Mouse (Mus musculus) kidney, postnatal 25 days (tissue): ENCODE results near the gene Eif4g1.
A peak's percentile ranks its signal among the peaks of the same experiment; 100 is the strongest.
"Not testable (repeated sequence)": the region's sequence is repeated elsewhere in the genome, so short reads cannot be mapped to it uniquely, and the experiment has no call there.

Experiments used
- DNase-seq, 2 experiments: peaks; one replicate each; pipeline ENCODE4 v3.0.0; 2021; ENCODE audit warnings: mixed read lengths in 2 of 2

Eif4g1 gene

GRCm38 (mm10) chr16:20668013-20668412 lies at the start of gene Eif4g1:
Gene Eif4g1, plus strand, starts transcription at chr16:20668313.
- DNase-seq: not testable (repeated sequence)

GRCm38 (mm10) chr16:20619541-20620398 lies 48.3 kb upstream of the Eif4g1 start:
- peak; percentile 37 to 57 for DNase-seq

GRCm38 (mm10) chr16:20620399-20620735 lies 47.7 kb upstream of the Eif4g1 start:
- no peak for DNase-seq

- no peak for DNase-seq
Observed at GRCm38 (mm10) chr16:20620751-20621190, 47.3 kb upstream of the Eif4g1 start.

- DNase-seq: peak; percentile 78 to 89
Observed at GRCm38 (mm10) chr16:20621191-20621990, 46.7 kb upstream of the Eif4g1 start, which contains the start of gene Camk2n2. Gene Camk2n2, minus strand, starts transcription at chr16:20621287.

GRCm38 (mm10) chr16:20621991-20622685 lies 46.0 kb upstream of the Eif4g1 start:
- peak; percentile 25 to 63 for DNase-seq

DNA sequence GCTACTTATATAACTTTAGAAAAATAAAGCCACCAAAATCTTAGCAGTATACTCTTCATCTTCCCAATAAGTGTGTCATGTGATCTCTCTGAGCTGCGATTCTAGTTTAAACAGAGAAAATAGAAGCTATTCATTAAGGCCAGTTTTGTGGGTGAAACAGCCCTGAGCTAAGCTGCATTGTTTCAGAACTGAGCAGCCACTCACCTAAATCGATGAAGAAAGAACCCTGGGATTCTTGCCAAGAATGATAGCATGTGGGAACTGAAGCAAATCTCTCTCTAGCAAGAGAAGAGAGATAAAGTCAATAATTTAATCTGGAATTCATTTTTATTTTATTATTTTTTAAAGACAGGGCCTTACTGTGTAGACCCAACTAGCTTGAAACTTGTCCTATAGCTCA lies 44.9 kb upstream of the Eif4g1 start:
- DNase-seq: no peak

DNA sequence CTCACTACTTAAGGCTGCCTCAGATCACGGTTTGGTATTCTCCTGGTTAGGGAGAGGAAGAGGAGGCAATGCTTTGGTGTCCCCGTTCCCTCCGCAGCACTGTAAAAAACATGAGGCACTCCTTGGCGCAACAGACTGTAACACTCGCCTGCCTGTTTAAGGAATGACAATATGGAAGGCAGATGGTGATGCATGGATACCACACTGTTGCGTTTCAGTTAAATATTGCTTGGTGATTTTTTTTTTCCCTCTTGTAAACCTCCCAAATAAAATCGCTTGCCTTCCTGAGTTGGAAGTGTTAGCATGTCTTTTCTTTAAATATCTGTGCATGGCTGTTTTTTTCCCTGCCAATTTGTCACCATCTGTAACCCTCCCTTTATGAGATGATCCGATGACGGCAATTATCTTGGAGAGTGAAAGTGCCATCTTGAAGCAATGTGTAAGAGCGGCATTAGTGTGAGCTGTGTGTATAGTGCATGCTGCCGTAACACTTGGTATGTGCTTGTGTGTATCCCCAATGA lies 39.2 kb upstream of the Eif4g1 start:
- no peak for DNase-seq

GRCm38 (mm10) chr16:20629731-20630634 lies 38.1 kb upstream of the Eif4g1 start, which contains the start of gene Ece2:
Gene Ece2, plus strand, starts transcription at chr16:20629828.
- DNase-seq: no peak

GRCm38 (mm10) chr16:20637410-20637809 lies 30.7 kb upstream of the Eif4g1 start:
- no peak for DNase-seq

DNA sequence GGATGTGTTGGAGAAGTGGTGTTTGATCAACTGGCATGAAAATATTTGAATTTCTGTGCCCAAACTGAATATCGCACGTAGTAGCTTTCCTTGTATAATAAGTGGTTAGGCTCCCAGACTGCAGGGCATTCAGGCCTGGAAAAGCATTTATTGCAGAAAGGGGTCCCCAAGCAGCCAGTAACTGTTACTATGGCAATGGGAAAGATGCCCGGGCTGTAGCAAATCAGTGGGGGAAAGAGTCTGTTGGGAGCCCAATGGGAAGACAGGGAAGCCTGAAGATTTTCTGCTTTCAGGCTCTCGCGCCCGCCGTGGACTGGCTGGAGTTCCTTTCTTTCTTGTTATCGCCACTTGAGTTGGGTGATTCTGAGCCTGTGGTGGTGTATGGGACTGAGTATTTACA lies 29.7 kb upstream of the Eif4g1 start:
- DNase-seq: no peak

- DNase-seq: peak; percentile 83
Observed at GRCm38 (mm10) chr16:20642161-20642560, 26.0 kb upstream of the Eif4g1 start.

DNA sequence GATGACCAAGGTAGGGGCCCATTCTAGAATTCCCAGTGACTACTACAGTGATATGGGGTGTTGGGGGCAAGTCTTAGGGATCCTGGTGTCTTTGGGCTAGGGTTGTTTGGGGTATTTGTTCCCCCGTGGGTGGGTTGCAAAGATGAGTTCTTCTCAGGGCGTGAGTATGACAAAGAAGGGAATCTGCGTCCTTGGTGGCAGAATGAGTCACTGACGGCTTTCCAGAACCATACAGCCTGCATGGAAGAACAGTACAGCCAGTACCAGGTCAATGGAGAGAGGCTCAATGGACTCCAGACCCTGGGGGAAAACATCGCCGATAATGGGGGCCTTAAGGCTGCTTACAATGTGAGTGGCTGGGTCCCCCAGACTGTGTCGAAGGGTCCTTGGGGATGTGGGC lies 24.2 kb upstream of the Eif4g1 start:
- DNase-seq: no peak

- DNase-seq: peak; percentile 98
Observed at GRCm38 (mm10) chr16:20651076-20651946, 16.8 kb upstream of the Eif4g1 start, which contains the start of gene Psmd2. Gene Psmd2, plus strand, starts transcription at chr16:20651652.

- no peak for DNase-seq
Observed at GRCm38 (mm10) chr16:20651947-20652310, 16.2 kb upstream of the Eif4g1 start.

DNA sequence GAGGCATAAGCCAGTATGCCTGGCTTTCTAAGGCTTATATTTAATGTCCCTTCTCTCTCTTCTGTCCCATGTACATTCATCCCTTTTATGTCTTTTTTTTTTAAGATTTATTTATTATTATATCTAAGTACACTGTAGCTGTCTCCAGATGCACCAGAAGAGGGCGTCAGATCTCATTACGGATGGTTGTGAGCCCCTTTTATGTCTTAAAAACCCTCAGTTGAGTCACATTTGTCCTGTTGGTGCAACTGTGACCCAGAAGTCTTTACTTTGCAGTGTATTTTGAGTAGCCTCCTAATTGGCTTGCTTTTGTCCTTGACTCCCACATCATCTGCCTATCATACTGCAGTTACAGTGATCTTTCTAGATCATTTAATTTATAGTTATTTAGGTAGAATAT lies 14.8 kb upstream of the Eif4g1 start:
- DNase-seq: no peak

DNA sequence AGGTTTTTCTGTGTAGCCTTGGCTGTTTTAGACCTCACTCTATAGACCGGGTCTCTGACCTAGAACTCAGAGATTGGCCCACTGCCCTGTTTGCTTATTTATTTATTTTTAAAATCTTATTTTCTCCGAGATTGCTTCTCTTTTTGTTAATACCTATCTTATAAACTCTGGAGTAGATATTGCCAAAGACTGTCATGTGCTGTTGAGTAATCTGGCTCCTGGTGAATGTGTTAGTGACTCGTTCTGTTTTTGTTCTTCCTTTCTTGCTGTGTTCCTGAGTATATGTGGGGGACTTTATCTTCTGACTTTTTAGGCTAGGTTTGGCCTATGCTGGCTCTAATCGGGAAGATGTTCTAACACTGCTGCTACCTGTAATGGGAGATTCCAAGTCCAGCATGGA lies 10.5 kb upstream of the Eif4g1 start:
- no peak for DNase-seq

GRCm38 (mm10) chr16:20670291-20670690 lies 2.2 kb downstream of the Eif4g1 start:
- no peak for DNase-seq

- DNase-seq: no peak
Observed at GRCm38 (mm10) chr16:20671886-20672285, 3.8 kb downstream of the Eif4g1 start.

- DNase-seq: peak; percentile 98
Observed at GRCm38 (mm10) chr16:20672500-20672902, 4.4 kb downstream of the Eif4g1 start.
